Mouse (Mus musculus) small intestine, adult 2 months (tissue): Measurements from ENCODE around the gene Nckap5.

Experiments used
- CTCF ChIP-seq: fragments of 200-500 bp; IDR thresholded peaks from 2 replicates; pipeline ENCODE4 v1.5.1; 2012; ENCODE audit warnings: low read depth, mild to moderate bottlenecking, control low read depth, inconsistent platforms, low read length, moderate library complexity, mixed read lengths; ENCODE audit not compliant: insufficient replicate concordance, insufficient read length; ENCODE audit errors: extremely low read depth
- POLR2A ChIP-seq: fragments of 200-500 bp; IDR thresholded peaks from 2 replicates; pipeline ENCODE4 v1.6.1; 2012; ENCODE audit warnings: low read depth, mild to moderate bottlenecking, control low read depth, inconsistent platforms, low read length, moderate library complexity

GRCm38 (mm10) chr1:126670507-126670906 lies 160.1 kb downstream of the Nckap5 start:
- TF ChIP-seq POLR2A, result no peak
- no peak for TF ChIP-seq CTCF
